Mouse (Mus musculus) naive thymus-derived CD4-positive, alpha-beta T cell, adult 2 months (primary cell): ENCODE measurements around the gene Ciao1.
"Not testable (repeated sequence)": the region's sequence is repeated elsewhere in the genome, so short reads cannot be mapped to it uniquely, and the experiment has no call there.

Experiments used
- DNase-seq: peaks from one replicate; pipeline ENCODE4 v3.0.0-alpha.2; 2011; ENCODE audit warnings: low read depth

Gene Ciao1

GRCm38 (mm10) chr2:127250291-127251008 lies 2.8 kb upstream of the Ciao1 start:
- no peak for DNase-seq

- DNase-seq: peak; percentile 45
Measured at GRCm38 (mm10) chr2:127248334-127249004, 853 bp upstream of the Ciao1 start.

- no peak for DNase-seq
Measured at GRCm38 (mm10) chr2:127240065-127240464, 7.6 kb downstream of the Ciao1 start.

GRCm38 (mm10) chr2:127237897-127238610 lies 9.6 kb downstream of the Ciao1 start:
- DNase-seq: no peak

GRCm38 (mm10) chr2:127225261-127225660 lies 22.4 kb downstream of the Ciao1 start:
- DNase-seq: no peak

- no peak for DNase-seq
Measured at GRCm38 (mm10) chr2:127217746-127218145, 29.9 kb downstream of the Ciao1 start.

- no peak for DNase-seq
Measured at GRCm38 (mm10) chr2:127210701-127211100, 36.9 kb downstream of the Ciao1 start.

- no peak for DNase-seq
Measured at GRCm38 (mm10) chr2:127208452-127208769, 39.2 kb downstream of the Ciao1 start.

- DNase-seq: peak; percentile 97
Measured at GRCm38 (mm10) chr2:127207547-127208451, 39.8 kb downstream of the Ciao1 start, which contains the start of the genes 1810024B03Rik and Snrnp200. TSS of gene 1810024B03Rik (minus strand) at chr2:127208280. TSS of gene Snrnp200 (plus strand) at chr2:127208386.

- DNase-seq: no peak
Measured at GRCm38 (mm10) chr2:127206916-127207315, 40.7 kb downstream of the Ciao1 start.

- not testable (repeated sequence) for DNase-seq
Measured at GRCm38 (mm10) chr2:127205936-127206335, 41.7 kb downstream of the Ciao1 start.

GRCm38 (mm10) chr2:127204932-127205331 lies 42.7 kb downstream of the Ciao1 start:
- DNase-seq: peak; percentile 83
